Mouse (Mus musculus) embryonic fibroblast, embryonic 13.5 days (primary cell): ENCODE results near the gene Tnrc18.

Source experiments
- CTCF ChIP-seq: IDR thresholded peaks from 2 replicates; pipeline ENCODE4 v1.5.1; 2011; ENCODE audit warnings: mild to moderate bottlenecking, control low read depth, low read length, moderate library complexity, borderline replicate concordance; ENCODE audit not compliant: insufficient read depth
- POLR2A ChIP-seq: IDR thresholded peaks from 2 replicates; pipeline ENCODE4 v1.6.1; 2011; ENCODE audit warnings: low read depth, mild to moderate bottlenecking, control low read depth, low read length, moderate library complexity

DNA sequence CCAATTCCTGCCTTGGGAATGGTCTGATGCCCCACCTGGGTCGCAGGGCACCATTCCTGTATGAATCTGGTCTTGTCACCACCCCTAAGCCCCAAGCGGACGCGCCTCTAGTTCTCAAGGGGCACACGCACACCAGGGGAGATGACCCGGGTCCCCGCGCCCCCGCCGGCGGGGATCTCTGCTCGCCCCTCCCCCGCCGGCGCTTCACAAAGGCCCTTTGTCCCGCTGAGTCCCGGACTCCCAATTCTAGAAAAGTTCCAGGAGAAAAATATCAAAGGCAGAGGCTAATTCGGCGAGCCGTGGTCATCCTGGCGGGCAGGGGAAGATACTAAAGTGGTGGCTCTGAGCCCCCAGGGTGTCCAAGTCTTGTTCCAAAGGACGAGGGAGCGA is 3.7 kb downstream of the Tnrc18 start:
- peak; percentile 12; the same call in 1 of the 2 replicates for TF ChIP-seq POLR2A
- no peak for TF ChIP-seq CTCF
